Mouse (Mus musculus) CD4-positive, CD25-positive, alpha-beta regulatory T cell, adult 4 months (primary cell): ENCODE results near the gene Ralbp1. TPM values are rescaled to one million over a fixed set of nuclear protein-coding genes. Genes with fewer than 3 reads are reported as not detected.

ENCODE experiments used
- polyA plus RNA-seq, 2 experiments: library from polyadenylated mRNA; unstranded; fragments of 100-300 nt; shearing (Covaris generic); gene quantifications; one replicate each; pipeline ENCODE4 v1.2.1; 2017

Gene Ralbp1
- polyA plus RNA-seq, 2 experiments from 2014 or later, result 45.5 to 62.2 TPM

Other genes with a start within 250 kb of the Ralbp1 start
- not detected for gene Txndc2, start 243.6 kb downstream of the Ralbp1 start, polyA plus RNA-seq
- gene Rab31, start 113.0 kb downstream of the Ralbp1 start, polyA plus RNA-seq, result 1 to 10 TPM; 3.3 to 4.2 TPM
- gene Ppp4r1, start 103.2 kb downstream of the Ralbp1 start, polyA plus RNA-seq, result 10 to 100 TPM; 25.1 to 30.4 TPM
- gene Twsg1, start 65.4 kb upstream of the Ralbp1 start, polyA plus RNA-seq, result 10 to 100 TPM; 27.0 to 31.0 TPM
- gene Ankrd12, start 191.3 kb upstream of the Ralbp1 start, polyA plus RNA-seq, result 100 to 1,000 TPM; 149 to 151 TPM
- 100 to 1,000 TPM; 218 to 226 TPM for gene Ndufv2, start 215.8 kb upstream of the Ralbp1 start, polyA plus RNA-seq
- 10 to 100 TPM; 28.7 to 49.1 TPM for gene Washc1, start 225.7 kb upstream of the Ralbp1 start, polyA plus RNA-seq
- gene Ddx11, start 237.7 kb upstream of the Ralbp1 start, polyA plus RNA-seq, result 10 to 100 TPM; 11.4 to 24.8 TPM